Mouse (Mus musculus) embryonic facial prominence, embryonic 15.5 days (tissue): ENCODE measurements around the gene 4933415A04Rik. TPM values are rescaled to one million over a fixed set of nuclear protein-coding genes. Genes with fewer than 3 reads are reported as not detected.

Source experiments
- ATAC-seq: fragments of 200-750 bp; cut with Nextera tagmentation; 2 replicates; pipeline ENCODE4 v1.8.0; 2017; ENCODE audit warnings: low read depth, moderate TSS enrichment; ENCODE audit not compliant: insufficient number of reproducible peaks, low FRiP score, low TSS enrichment
- H3K27ac ChIP-seq: fragments of 300-500 bp; sonication (generic); replicated peaks from 2 replicates; pipeline ENCODE4 v1.5.1; 2015; ENCODE audit warnings: mild to moderate bottlenecking, inconsistent platforms
- H3K27me3 ChIP-seq: fragments of 300-500 bp; sonication (generic); 2 replicates; pipeline ENCODE4 v1.6.1; 2015; ENCODE audit warnings: inconsistent platforms
- H3K36me3 ChIP-seq: fragments of 300-500 bp; sonication (generic); 2 replicates; pipeline ENCODE4 v1.6.1; 2015; ENCODE audit warnings: mild to moderate bottlenecking, inconsistent platforms
- H3K4me1 ChIP-seq: fragments of 300-500 bp; sonication (generic); 2 replicates; pipeline ENCODE4 v1.6.1; 2015; ENCODE audit warnings: inconsistent platforms
- H3K4me2 ChIP-seq: fragments of 300-500 bp; sonication (generic); replicated peaks from 2 replicates; pipeline ENCODE4 v1.6.1; 2015; ENCODE audit warnings: mild to moderate bottlenecking, inconsistent platforms
- H3K4me3 ChIP-seq: fragments of 300-500 bp; sonication (generic); replicated peaks from 2 replicates; pipeline ENCODE4 v1.5.1; 2015; ENCODE audit warnings: mild to moderate bottlenecking, inconsistent platforms
- H3K9ac ChIP-seq: fragments of 300-500 bp; sonication (generic); 2 replicates; pipeline ENCODE4 v1.6.1; 2015; ENCODE audit warnings: inconsistent platforms
- H3K9me3 ChIP-seq: fragments of 300-500 bp; sonication (generic); replicated peaks from 2 replicates; pipeline ENCODE4 v1.6.1; 2016; ENCODE audit warnings: inconsistent platforms
- WGBS: fragments of 180-500 bp; shearing (Covaris S2); methylation state at CpG from one replicate; pipeline ENCODE4 v1.1.7; 2015; 5-methylcytosine and 5-hydroxymethylcytosine counted together
- polyA plus RNA-seq: library from polyadenylated mRNA; unstranded; fragments of >200 nt; fragmentation: Nextera tagmentation; extraction: Ambion mirVana; gene quantifications from 2 replicates; pipeline ENCODE4 v1.2.1, GENCODE M21; 2015

4933415A04Rik gene
- polyA plus RNA-seq, 1 experiment from 2014 or later = 2.8 TPM

DNA sequence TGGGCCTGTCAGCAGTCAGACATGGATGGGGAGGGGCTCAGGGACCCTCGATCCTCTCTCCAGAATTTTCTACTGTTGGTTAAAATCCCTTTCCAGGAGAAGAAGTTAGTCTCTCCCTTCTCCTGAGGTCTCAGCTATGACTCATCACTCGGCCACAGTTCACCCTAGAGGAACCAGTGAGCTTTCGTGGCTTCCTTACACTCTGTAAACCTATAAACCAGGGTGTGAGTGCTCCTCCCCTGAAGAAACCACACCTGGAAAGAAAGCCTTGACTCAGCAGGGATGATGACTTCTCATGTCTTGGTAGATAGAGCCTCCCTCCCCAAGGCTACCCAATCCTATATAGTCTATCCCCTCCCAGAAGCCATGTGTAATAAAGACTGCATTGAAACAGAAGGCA lies 35.1 kb upstream of the 4933415A04Rik start:
- WGBS = 62% methylated on average over 3 of the region's 3 CpGs
- no peaks in the 10 kb centered on the region for H3K27me3 ChIP-seq
- peaks cover 15% of the 10 kb centered on the region for H3K4me1 ChIP-seq
- no peak overlapping the region for H3K4me3 ChIP-seq
- no peaks in the 10 kb centered on the region for H3K9me3 ChIP-seq
- no peak overlapping the region for H3K27ac ChIP-seq
- H3K36me3 ChIP-seq = no peaks in the 10 kb centered on the region
- H3K4me2 ChIP-seq = no peak overlapping the region
- no peak overlapping the region for H3K9ac ChIP-seq
- ATAC-seq = peak; percentile 31; the same call in 1 of the 2 replicates

DNA sequence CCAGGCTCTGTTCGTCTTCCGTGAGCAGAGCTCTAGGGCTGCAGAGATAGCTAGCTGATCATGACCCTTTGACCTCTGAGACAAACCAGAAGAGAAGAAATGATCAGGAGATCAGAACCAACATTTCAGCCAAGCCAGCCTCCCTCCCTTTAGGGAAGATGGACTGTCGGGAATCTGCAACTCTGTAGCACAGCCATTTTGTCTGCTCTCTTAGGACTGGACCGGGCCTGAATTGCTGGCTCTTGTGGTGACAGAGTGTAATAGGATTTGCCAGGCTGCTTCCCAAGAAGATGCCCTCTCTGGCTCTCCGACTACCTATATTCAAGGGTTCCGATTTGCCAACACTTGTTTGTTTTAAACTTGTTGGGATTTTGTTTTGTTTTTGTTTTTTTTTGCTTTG lies 34.2 kb upstream of the 4933415A04Rik start:
- no peak overlapping the region for H3K27ac ChIP-seq

DNA sequence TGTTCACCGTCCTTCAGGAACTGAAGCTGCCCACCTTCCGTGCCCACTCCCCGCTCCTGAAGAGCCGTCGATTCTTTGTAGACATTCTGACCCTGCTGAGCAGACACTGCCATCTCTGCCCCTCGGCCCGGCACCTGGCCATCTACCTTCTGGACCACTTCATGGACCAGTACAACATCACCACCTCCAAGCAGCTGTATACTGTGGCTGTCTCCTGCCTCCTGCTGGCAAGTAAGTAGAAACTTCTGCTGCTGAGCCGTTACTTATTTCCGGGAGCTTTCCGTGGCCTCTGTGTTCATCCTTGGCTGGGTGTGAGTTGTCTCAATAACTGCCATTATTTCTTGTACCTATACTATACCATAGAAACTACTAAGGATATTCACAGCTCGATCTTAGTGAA lies 30.3 kb upstream of the 4933415A04Rik start:
- Histone ChIP-seq H3K9ac (no peak overlapping the region), H3K27me3 (no peaks in the 10 kb centered on the region), H3K27ac (no peak overlapping the region), H3K36me3 (0 out of 2 replicates have a peak, but pooled peaks cover 5% of the 10 kb centered on the region), H3K4me2 (no peak overlapping the region), H3K4me1 (no peaks in the 10 kb centered on the region), H3K9me3 (no peaks in the 10 kb centered on the region), H3K4me3 (no peak overlapping the region)
- no peak for ATAC-seq
- 82% methylated on average over 11 of the region's 11 CpGs for WGBS

More for the DNA sequence above, 34.2 kb upstream of the 4933415A04Rik start:
- H3K4me2 ChIP-seq = no peak overlapping the region
- H3K4me3 ChIP-seq = no peak overlapping the region
- no peaks in the 10 kb centered on the region for H3K9me3 ChIP-seq
- 77% methylated on average over 6 of the region's 6 CpGs for WGBS
- no peaks in the 10 kb centered on the region for H3K27me3 ChIP-seq
- H3K36me3 ChIP-seq = 0 out of 2 replicates have a peak, but pooled peaks cover 4% of the 10 kb centered on the region
- H3K4me1 ChIP-seq = peaks cover 15% of the 10 kb centered on the region
- no peak overlapping the region for H3K9ac ChIP-seq
- no peak for ATAC-seq

DNA sequence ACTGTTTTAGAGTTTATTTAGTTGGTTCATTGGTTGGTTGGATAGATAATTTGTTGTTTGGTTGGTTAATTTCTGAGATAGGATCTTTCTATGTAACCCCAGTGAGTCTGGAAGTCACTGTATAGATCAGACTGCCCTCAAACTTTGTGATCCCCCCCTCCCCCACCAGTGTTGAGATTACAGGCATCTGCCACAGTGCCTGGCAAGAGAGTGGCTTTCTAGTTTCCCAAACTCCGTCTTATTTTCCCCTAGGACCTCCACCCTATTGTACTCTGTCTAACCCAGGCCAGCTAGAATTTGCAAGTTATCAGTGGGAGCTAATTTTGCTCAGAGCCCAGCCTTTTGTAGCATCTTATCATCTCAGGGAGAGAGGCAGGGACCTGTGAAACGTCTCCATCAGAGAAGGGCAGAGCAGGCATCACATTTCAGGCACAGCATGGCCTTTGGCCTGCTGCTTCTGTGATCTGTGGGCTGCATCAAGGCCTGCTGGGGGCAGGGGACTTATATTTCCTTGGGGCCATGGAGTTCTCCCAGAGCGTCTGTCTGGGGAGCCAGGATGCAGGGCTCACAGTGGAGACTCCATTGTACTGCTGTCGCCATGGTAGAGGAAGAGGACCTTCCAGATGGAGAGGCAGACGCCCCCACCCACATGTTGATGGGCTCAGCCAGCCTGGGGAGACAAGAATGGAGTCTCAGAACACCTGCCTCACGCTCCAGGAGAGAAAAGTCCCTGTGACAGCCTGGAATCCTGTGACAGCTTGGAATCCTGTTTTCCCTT lies 27.1 kb upstream of the 4933415A04Rik start:
- ATAC-seq = peak; percentile 16; the same call in 1 of the 2 replicates
- H3K36me3 ChIP-seq = 0 out of 2 replicates have a peak, but pooled peaks cover 5% of the 10 kb centered on the region
- WGBS = 24% methylated on average over 6 of the region's 6 CpGs

DNA sequence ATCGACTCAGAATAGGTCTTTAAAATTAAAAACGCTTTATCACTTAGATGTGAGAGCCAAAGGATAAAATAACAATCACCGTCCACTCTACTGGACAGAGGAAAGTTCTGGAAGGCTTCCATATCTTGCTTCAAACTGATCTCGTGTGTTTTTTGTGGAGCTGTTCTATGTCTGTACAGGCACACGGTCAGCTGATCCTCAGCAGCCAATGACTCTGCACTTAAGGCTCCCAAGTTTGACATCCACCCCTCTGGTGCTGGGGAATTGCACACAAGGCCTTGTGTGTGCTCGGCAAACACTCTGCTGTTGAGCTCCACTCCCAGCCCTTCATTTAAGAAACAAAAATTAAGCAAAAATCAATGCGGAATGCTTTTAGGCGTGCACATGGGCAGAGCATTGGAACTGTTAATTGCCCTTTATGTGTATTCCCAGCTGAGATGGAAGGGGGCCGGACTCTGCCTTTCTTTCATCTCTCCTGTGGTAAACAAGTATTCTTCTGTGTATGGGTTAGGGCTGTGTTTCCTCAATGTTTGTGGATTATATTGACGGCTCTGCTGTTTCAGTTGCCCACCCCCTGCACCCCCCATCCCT lies 23.1 kb upstream of the 4933415A04Rik start:
- no peak overlapping the region for H3K4me2 ChIP-seq
- 60% methylated on average over 10 of the region's 10 CpGs for WGBS
- H3K27ac ChIP-seq = no peak overlapping the region
- no peak overlapping the region for H3K9ac ChIP-seq
- H3K27me3 ChIP-seq = no peaks in the 10 kb centered on the region
- H3K36me3 ChIP-seq = no peaks in the 10 kb centered on the region
- no peak overlapping the region for H3K4me3 ChIP-seq
- H3K4me1 ChIP-seq = peaks cover 21% of the 10 kb centered on the region
- H3K9me3 ChIP-seq = no peaks in the 10 kb centered on the region
- ATAC-seq = no peak

More for the DNA sequence above, 27.1 kb upstream of the 4933415A04Rik start:
- Histone ChIP-seq H3K9me3 (no peaks in the 10 kb centered on the region), H3K4me1 (0 out of 2 replicates have a peak, but pooled peaks cover 5% of the 10 kb centered on the region), H3K27me3 (no peaks in the 10 kb centered on the region), H3K4me3 (no peak overlapping the region), H3K27ac (no peak overlapping the region), H3K9ac (no peak overlapping the region), H3K4me2 (no peak overlapping the region)

DNA sequence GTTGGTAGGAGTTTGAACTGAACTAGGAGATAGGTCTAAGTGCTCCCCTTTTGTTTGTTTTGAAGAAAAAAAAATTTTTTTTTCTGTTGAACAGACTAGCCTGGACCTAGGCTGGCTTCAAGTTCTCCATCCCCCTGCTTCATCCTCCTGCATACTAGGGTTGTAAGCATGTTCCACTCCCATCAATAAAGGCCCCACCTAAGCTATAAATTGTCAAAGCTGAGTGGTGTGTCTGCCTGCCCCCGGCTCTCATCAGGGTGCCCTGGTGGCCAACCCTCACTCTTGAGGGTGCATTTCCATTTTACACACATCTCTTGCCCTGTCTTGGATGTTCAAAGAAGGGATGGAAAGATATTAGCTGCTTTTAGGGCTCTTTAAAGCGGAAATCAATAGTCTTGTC lies 21.4 kb upstream of the 4933415A04Rik start:
- Histone ChIP-seq H3K9ac (no peak overlapping the region), H3K9me3 (no peaks in the 10 kb centered on the region), H3K36me3 (no peaks in the 10 kb centered on the region), H3K4me2 (no peak overlapping the region), H3K4me1 (peaks cover 33% of the 10 kb centered on the region), H3K4me3 (no peak overlapping the region), H3K27me3 (no peaks in the 10 kb centered on the region), H3K27ac (no peak overlapping the region)
- no peak for ATAC-seq
- 42% methylated on average over 2 of the region's 2 CpGs for WGBS

DNA sequence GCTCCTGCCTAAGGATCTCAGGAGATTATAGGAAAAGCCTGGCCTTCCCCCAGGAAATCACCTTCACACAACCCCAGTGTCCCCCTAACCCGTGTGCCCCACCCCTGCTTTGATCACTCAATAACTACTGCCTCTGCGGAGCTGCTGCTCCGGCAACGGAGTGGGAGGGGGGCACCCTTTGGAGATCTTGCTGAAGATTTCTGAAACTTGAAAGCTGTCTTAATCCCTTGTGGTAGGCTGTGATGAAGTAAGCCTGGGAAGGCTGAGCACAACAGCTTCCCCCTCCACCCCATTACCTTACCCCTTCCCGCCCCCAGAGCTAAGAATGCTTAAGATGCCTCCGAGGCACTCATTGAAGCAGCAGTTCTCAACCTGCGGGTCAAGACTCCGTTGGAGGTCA lies 21.0 kb upstream of the 4933415A04Rik start:
- H3K4me2 ChIP-seq = no peak overlapping the region
- ATAC-seq = no peak
- no peak overlapping the region for H3K27ac ChIP-seq
- H3K36me3 ChIP-seq = no peaks in the 10 kb centered on the region
- H3K4me1 ChIP-seq = peaks cover 33% of the 10 kb centered on the region
- no peaks in the 10 kb centered on the region for H3K27me3 ChIP-seq
- H3K9ac ChIP-seq = no peak overlapping the region
- H3K4me3 ChIP-seq = no peak overlapping the region
- WGBS = 14% methylated on average over 8 of the region's 8 CpGs
- H3K9me3 ChIP-seq = no peaks in the 10 kb centered on the region

DNA sequence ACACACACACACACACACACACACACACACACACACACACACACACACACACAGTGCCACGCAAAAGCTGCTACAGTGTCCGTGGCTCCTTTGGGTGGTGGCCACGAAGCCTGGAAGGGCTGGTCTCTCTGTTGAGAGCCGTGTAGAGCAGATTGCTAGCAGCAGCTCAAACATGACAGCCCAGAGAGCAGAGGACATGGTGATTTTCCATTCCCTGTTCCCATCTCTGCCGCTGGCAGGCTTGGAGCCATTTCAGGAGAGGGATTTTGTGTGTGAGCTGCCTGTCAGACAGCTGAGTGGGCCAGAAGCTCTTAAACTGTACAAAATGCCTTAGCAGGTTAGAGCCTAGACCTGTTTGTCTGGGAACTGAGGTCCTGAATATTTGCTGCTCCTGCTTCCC lies 20.1 kb upstream of the 4933415A04Rik start:
- Histone ChIP-seq H3K27me3 (no peaks in the 10 kb centered on the region), H3K9ac (no peak overlapping the region), H3K4me2 (no peak overlapping the region), H3K4me1 (peaks cover 33% of the 10 kb centered on the region), H3K4me3 (no peak overlapping the region), H3K36me3 (no peaks in the 10 kb centered on the region), H3K27ac (peak overlapping the region; percentile 23; the same call in 1 of the 2 replicates), H3K9me3 (no peaks in the 10 kb centered on the region)
- no peak for ATAC-seq
- WGBS = 52% methylated on average over 5 of the region's 5 CpGs

DNA sequence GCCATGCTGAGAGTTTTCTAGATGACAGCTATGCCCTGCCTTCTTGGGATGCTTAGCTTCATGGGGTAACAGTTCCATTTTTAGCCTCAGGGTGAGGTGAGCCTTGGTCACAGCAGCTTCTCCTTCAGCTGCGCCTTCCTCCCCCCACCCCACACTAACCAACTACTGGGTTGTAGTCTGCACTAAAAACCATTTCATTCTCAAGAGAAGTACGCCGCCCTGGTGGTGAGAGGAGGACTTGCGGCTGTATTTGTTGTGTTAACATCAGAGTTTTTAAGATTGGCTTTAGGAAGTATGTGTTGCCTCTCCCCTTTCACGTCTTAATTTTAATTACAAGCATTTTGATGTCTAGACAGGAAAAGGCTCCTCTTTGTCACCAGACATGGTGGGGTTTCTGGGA lies 18.6 kb upstream of the 4933415A04Rik start:
- no peak for ATAC-seq
- WGBS = 52% methylated on average over 5 of the region's 5 CpGs
- H3K4me2 ChIP-seq = no peak overlapping the region
- no peaks in the 10 kb centered on the region for H3K9me3 ChIP-seq
- no peak overlapping the region for H3K9ac ChIP-seq
- H3K4me1 ChIP-seq = peaks cover 33% of the 10 kb centered on the region
- H3K4me3 ChIP-seq = no peak overlapping the region
- no peaks in the 10 kb centered on the region for H3K27me3 ChIP-seq
- H3K27ac ChIP-seq = no peak overlapping the region
- no peaks in the 10 kb centered on the region for H3K36me3 ChIP-seq

DNA sequence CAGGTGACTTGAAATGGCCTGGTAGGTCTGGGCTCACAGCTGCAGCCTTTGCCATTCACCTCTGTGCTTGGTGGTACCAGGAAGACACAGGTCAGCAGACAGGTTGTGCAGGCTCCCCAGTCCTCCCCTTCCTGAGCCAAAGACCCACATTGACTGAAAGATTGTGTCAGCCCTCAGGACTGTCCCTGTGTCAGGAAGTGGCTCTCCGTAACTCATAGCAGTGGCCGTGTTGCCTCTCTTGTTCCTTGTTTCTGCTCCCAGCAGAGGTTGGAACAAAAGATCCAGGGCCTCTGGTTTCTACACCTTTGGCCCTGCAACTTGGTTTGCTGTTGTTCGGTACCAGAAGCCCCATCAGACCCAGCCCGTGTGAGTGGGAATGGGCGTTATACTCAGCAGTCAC lies 17.7 kb upstream of the 4933415A04Rik start:
- Histone ChIP-seq H3K9ac (no peak overlapping the region), H3K27ac (peak overlapping the region; percentile 55; the same call in 1 of the 2 replicates), H3K9me3 (no peaks in the 10 kb centered on the region), H3K27me3 (no peaks in the 10 kb centered on the region), H3K4me1 (peaks cover 28% of the 10 kb centered on the region), H3K4me3 (no peak overlapping the region), H3K4me2 (no peak overlapping the region), H3K36me3 (no peaks in the 10 kb centered on the region)
- WGBS = 74% methylated on average over 5 of the region's 5 CpGs
- no peak for ATAC-seq

DNA sequence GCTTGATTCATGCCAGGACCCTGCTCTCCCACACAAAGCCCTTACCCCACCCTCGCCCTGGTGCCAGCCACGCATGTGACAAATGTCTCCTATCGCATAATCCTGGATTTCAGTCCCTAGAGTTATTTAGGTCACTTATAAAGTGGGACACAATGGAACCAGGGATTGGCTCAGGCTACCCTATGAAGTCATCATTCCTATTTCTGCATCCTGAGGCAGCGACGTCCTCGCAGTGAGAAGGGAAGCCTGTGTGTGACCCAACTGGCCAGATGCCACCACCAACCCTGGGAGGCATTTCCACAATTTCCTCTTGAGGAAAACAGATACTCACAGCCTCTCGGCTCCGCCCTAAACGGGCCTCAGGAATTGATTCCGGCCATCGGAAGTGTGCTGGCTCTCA lies 17.2 kb upstream of the 4933415A04Rik start:
- H3K4me2 ChIP-seq = no peak overlapping the region
- peaks cover 28% of the 10 kb centered on the region for H3K4me1 ChIP-seq
- H3K36me3 ChIP-seq = no peaks in the 10 kb centered on the region
- H3K4me3 ChIP-seq = no peak overlapping the region
- no peaks in the 10 kb centered on the region for H3K27me3 ChIP-seq
- peak overlapping the region; percentile 55; the same call in 1 of the 2 replicates for H3K27ac ChIP-seq
- 0 out of 2 replicates have a peak, but pooled peaks have one; percentile 49 for ATAC-seq
- WGBS = 55% methylated on average over 11 of the region's 11 CpGs
- H3K9ac ChIP-seq = no peak overlapping the region
- no peaks in the 10 kb centered on the region for H3K9me3 ChIP-seq
